Mouse (Mus musculus): ENCODE data around the gene Sf3b3.

DNA sequence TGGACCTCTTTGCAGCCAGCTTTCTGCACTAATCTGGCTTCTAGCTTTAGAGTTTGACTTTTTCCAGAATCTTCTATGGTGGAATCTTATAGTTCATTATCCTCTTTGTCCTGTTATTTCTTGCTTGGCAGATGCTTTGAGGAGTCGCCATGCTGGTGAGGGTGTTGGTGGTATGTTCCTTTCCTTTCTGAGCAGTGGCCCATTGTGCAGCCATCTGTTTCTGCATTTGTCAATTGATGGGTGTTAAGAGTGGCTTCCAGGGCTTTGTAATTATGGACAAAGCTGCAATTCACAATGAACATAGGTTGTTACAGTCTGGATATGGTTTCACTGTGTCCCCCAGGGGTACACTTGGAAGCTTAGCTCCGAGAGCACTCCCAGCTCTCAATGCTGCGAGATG lies 81.9 kb downstream of the Sf3b3 start:
- no peak for TF ChIP-seq CTCF (IDR thresholded peaks at IDR 0.05; ENCODE audit: low read depth, low read length)
- no peak for TF ChIP-seq POLR2A (IDR thresholded peaks at IDR 0.05; ENCODE audit: extremely low read depth, insufficient read depth, low read length)

Measured in liver, adult 2 months (tissue).